Mouse (Mus musculus) spleen, adult 2 months (tissue): ENCODE measurements at regions not wholly inside any gene's neighbourhood (a gene's known extent, or its start where the extent isn't known, plus 50 kb on each side); places are given as distances from the start of the nearest gene placed in this dataset.

Experiments used
- CTCF ChIP-seq: fragments of 200-500 bp; IDR thresholded peaks from 2 replicates; pipeline ENCODE4 v1.5.1; 2011; ENCODE audit warnings: mild to moderate bottlenecking, inconsistent platforms; ENCODE audit not compliant: insufficient read depth, insufficient read length, insufficient replicate concordance; ENCODE audit errors: extremely low read depth
- POLR2A ChIP-seq: fragments of 200-500 bp; IDR thresholded peaks from 2 replicates; pipeline ENCODE4 v1.6.1; 2011; ENCODE audit warnings: low read depth, low read length, inconsistent platforms

GRCm38 (mm10) chr13:52765508-52766181, 163.8 kb downstream of the Auh start:
- TF ChIP-seq POLR2A (no peak), CTCF (no peak)
